Mouse (Mus musculus): ENCODE data around the gene Rnf212b. TPM values are rescaled to one million over a fixed set of nuclear protein-coding genes. Genes with fewer than 3 reads are reported as not detected.

Gene Rnf212b
- polyA plus RNA-seq, 1 experiment from 2014 or later: not detected

- H3K4me2 ChIP-seq (replicated peaks; ENCODE audit: low read depth, low read length): peak overlapping the region; percentile 88
- WGBS: 14% methylated on average over 21 of the region's 21 CpGs
- no peak for TF ChIP-seq EP300 (IDR thresholded peaks at IDR 0.05)
- no peak for TF ChIP-seq CTCF (IDR thresholded peaks at IDR 0.05)
- H3K9me3 ChIP-seq (ENCODE audit: low read length): no peaks in the 10 kb centered on the region
- H3K36me3 ChIP-seq (ENCODE audit: insufficient read depth, low read length): no peaks in the 10 kb centered on the region
- H3K27ac ChIP-seq (ENCODE audit: low read length): peak overlapping the region; percentile 82
- H3K4me1 ChIP-seq (ENCODE audit: insufficient read depth, low read depth, low read length): peaks cover 3% of the 10 kb centered on the region; the same call in 1 of the 2 replicates
- no peaks in the 10 kb centered on the region for H3K27me3 ChIP-seq (replicated peaks; ENCODE audit: insufficient read depth, low read length)
- peak overlapping the region; percentile 66; the same call in 1 of the 2 replicates for H3K9ac ChIP-seq (replicated peaks; ENCODE audit: low read depth)
- ATAC-seq: peak; percentile 7; the same call in 1 of the 2 replicates
- peak overlapping the region; percentile 76 for H3K4me3 ChIP-seq (ENCODE audit: low read depth, low read length)
- peak; percentile 49 for DNase-seq (ENCODE audit: low spot score)
These were observed 50.5 kb downstream of the Rnf212b start for GRCm38 (mm10) chr14:54864313-54865036.

- 67% methylated on average over 5 of the region's 5 CpGs for WGBS
- Histone ChIP-seq H3K27me3 (replicated peaks; ENCODE audit: insufficient read depth, low read length) (no peaks in the 10 kb centered on the region), H3K4me2 (replicated peaks; ENCODE audit: low read depth, low read length) (no peak overlapping the region), H3K4me3 (ENCODE audit: low read depth, low read length) (no peak overlapping the region), H3K9ac (replicated peaks; ENCODE audit: low read depth) (no peak overlapping the region), H3K27ac (ENCODE audit: low read length) (no peak overlapping the region), H3K9me3 (ENCODE audit: low read length) (no peaks in the 10 kb centered on the region), H3K36me3 (ENCODE audit: insufficient read depth, low read length) (no peaks in the 10 kb centered on the region), H3K4me1 (ENCODE audit: insufficient read depth, low read depth, low read length) (peaks cover 3% of the 10 kb centered on the region; the same call in 1 of the 2 replicates)
- ATAC-seq: no peak
- DNase-seq (ENCODE audit: low spot score): no peak
- no peak for TF ChIP-seq CTCF (IDR thresholded peaks at IDR 0.05)
- no peak for TF ChIP-seq EP300 (IDR thresholded peaks at IDR 0.05)
These were observed 51.7 kb downstream of the Rnf212b start for GRCm38 (mm10) chr14:54865626-54866025.

- 51% methylated on average over 3 of the region's 3 CpGs for WGBS
- Histone ChIP-seq H3K9ac (replicated peaks; ENCODE audit: low read depth) (no peak overlapping the region), H3K4me1 (ENCODE audit: insufficient read depth, low read depth, low read length) (peaks cover 3% of the 10 kb centered on the region; the same call in 1 of the 2 replicates), H3K4me3 (ENCODE audit: low read depth, low read length) (no peak overlapping the region), H3K9me3 (ENCODE audit: low read length) (no peaks in the 10 kb centered on the region), H3K36me3 (ENCODE audit: insufficient read depth, low read length) (no peaks in the 10 kb centered on the region), H3K27ac (ENCODE audit: low read length) (no peak overlapping the region), H3K27me3 (replicated peaks; ENCODE audit: insufficient read depth, low read length) (no peaks in the 10 kb centered on the region), H3K4me2 (replicated peaks; ENCODE audit: low read depth, low read length) (no peak overlapping the region)
- ATAC-seq: no peak
- no peak for TF ChIP-seq CTCF (IDR thresholded peaks at IDR 0.05)
- no peak for TF ChIP-seq EP300 (IDR thresholded peaks at IDR 0.05)
- DNase-seq (ENCODE audit: low spot score): no peak
These were observed 52.3 kb downstream of the Rnf212b start for GRCm38 (mm10) chr14:54866268-54866667.

GRCm38 (mm10) chr14:54866936-54867335 is 53.0 kb downstream of the Rnf212b start:
- no peaks in the 10 kb centered on the region for H3K9me3 ChIP-seq (ENCODE audit: low read length)
- no peak for TF ChIP-seq EP300 (IDR thresholded peaks at IDR 0.05)
- peak; percentile 57 for TF ChIP-seq CTCF (IDR thresholded peaks at IDR 0.05)
- H3K9ac ChIP-seq (replicated peaks; ENCODE audit: low read depth): no peak overlapping the region
- ATAC-seq (no peak), DNase-seq (ENCODE audit: low spot score) (no peak)
- H3K27me3 ChIP-seq (replicated peaks; ENCODE audit: insufficient read depth, low read length): no peaks in the 10 kb centered on the region
- H3K4me1 ChIP-seq (ENCODE audit: insufficient read depth, low read depth, low read length): peaks cover 3% of the 10 kb centered on the region; the same call in 1 of the 2 replicates
- no peak overlapping the region for H3K27ac ChIP-seq (ENCODE audit: low read length)
- 56% methylated on average over 5 of the region's 5 CpGs for WGBS
- no peak overlapping the region for H3K4me2 ChIP-seq (replicated peaks; ENCODE audit: low read depth, low read length)
- H3K4me3 ChIP-seq (ENCODE audit: low read depth, low read length): no peak overlapping the region
- H3K36me3 ChIP-seq (ENCODE audit: insufficient read depth, low read length): no peaks in the 10 kb centered on the region

- no peak for ATAC-seq
- 69% methylated on average over 4 of the region's 4 CpGs for WGBS
- H3K9ac ChIP-seq (replicated peaks; ENCODE audit: low read depth): no peak overlapping the region
- no peak for TF ChIP-seq EP300 (IDR thresholded peaks at IDR 0.05)
- no peak for TF ChIP-seq CTCF (IDR thresholded peaks at IDR 0.05)
- no peak overlapping the region for H3K4me3 ChIP-seq (ENCODE audit: low read depth, low read length)
- H3K4me2 ChIP-seq (replicated peaks; ENCODE audit: low read depth, low read length): no peak overlapping the region
- no peak for DNase-seq (ENCODE audit: low spot score)
- no peaks in the 10 kb centered on the region for H3K36me3 ChIP-seq (ENCODE audit: insufficient read depth, low read length)
- H3K4me1 ChIP-seq (ENCODE audit: insufficient read depth, low read depth, low read length): peaks cover 3% of the 10 kb centered on the region; the same call in 1 of the 2 replicates
- H3K9me3 ChIP-seq (ENCODE audit: low read length): no peaks in the 10 kb centered on the region
- H3K27ac ChIP-seq (ENCODE audit: low read length): no peak overlapping the region
- H3K27me3 ChIP-seq (replicated peaks; ENCODE audit: insufficient read depth, low read length): no peaks in the 10 kb centered on the region
These were observed 54.1 kb downstream of the Rnf212b start for GRCm38 (mm10) chr14:54868026-54868425.

DNA sequence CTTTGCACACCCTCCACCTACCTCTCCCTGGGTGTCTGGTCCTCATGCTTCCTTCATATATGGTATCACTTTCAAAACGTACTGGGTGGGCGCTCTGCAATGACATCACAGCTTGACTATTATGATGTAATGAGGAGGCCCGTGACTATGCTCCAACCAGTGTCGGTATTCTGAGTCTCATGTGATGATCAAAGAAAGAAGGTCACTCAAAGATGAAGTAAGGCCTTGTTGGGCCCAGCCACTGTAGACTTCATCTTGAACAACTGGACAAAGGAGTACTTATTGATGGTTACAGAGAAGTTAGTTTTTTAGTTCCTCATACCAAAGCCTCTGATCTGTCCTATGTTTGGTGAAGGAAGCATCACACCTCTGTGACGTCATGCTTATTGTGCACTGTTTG is 56.9 kb downstream of the Rnf212b start, which contains the start of gene Homez:
Homez (minus strand) TSS at position 101 of the 400 bp plus-strand sequence.
- Histone ChIP-seq H3K9ac (replicated peaks; ENCODE audit: low read depth) (no peak within 1 kb of the TSS), H3K36me3 (ENCODE audit: insufficient read depth, low read length) (no peaks in the 10 kb centered on the region), H3K4me1 (ENCODE audit: insufficient read depth, low read depth, low read length) (peaks cover 3% of the 10 kb centered on the region; the same call in 1 of the 2 replicates), H3K27ac (ENCODE audit: low read length) (no peak within 1 kb of the TSS), H3K27me3 (replicated peaks; ENCODE audit: insufficient read depth, low read length) (no peaks in the 10 kb centered on the region), H3K9me3 (ENCODE audit: low read length) (no peaks in the 10 kb centered on the region), H3K4me2 (replicated peaks; ENCODE audit: low read depth, low read length) (no peak within 1 kb of the TSS), H3K4me3 (ENCODE audit: low read depth, low read length) (no peak within 1 kb of the TSS)
- DNase-seq (ENCODE audit: low spot score) (no peak), ATAC-seq (no peak)
- WGBS: 85% methylated on average over 5 of the region's 5 CpGs
- TF ChIP-seq EP300 (IDR thresholded peaks at IDR 0.05) (no peak), CTCF (IDR thresholded peaks at IDR 0.05) (no peak)
